Mouse (Mus musculus): ENCODE data around the gene Rab14. TPM values are rescaled to one million over a fixed set of nuclear protein-coding genes. Genes with fewer than 3 reads are reported as not detected.

Gene Rab14
- polyA plus RNA-seq, 1 experiment from 2014 or later = 308 TPM

- WGBS = 75% methylated on average over 4 of the region's 4 CpGs
- Histone ChIP-seq H3K4me1 (ENCODE audit: control insufficient read depth, insufficient read depth, low read length) (0 out of 2 replicates have a peak, but pooled peaks cover 6% of the 10 kb centered on the region), H3K36me3 (ENCODE audit: control insufficient read depth, insufficient read depth, low read length) (no peaks in the 10 kb centered on the region), H3K27me3 (ENCODE audit: control insufficient read depth, insufficient read depth, low read length) (no peaks in the 10 kb centered on the region), H3K27ac (ENCODE audit: low read depth, low read length) (no peak overlapping the region), H3K9ac (ENCODE audit: low read depth, low read length) (no peak overlapping the region), H3K4me2 (replicated peaks; ENCODE audit: low read depth, low read length) (no peak overlapping the region), H3K4me3 (ENCODE audit: low read length) (no peak overlapping the region), H3K9me3 (ENCODE audit: control insufficient read depth, low read length) (no peaks in the 10 kb centered on the region)
- ATAC-seq (ENCODE audit: low FRiP score, low TSS enrichment) = no peak
These were observed 27.2 kb upstream of the Rab14 start for GRCm38 (mm10) chr2:35228145-35228544.

GRCm38 (mm10) chr2:35224285-35224684, 23.4 kb upstream of the Rab14 start:
- no peaks in the 10 kb centered on the region for H3K9me3 ChIP-seq (ENCODE audit: control insufficient read depth, low read length)
- no peak overlapping the region for H3K9ac ChIP-seq (ENCODE audit: low read depth, low read length)
- ATAC-seq (ENCODE audit: low FRiP score, low TSS enrichment) = no peak
- no peaks in the 10 kb centered on the region for H3K36me3 ChIP-seq (ENCODE audit: control insufficient read depth, insufficient read depth, low read length)
- no peaks in the 10 kb centered on the region for H3K4me1 ChIP-seq (ENCODE audit: control insufficient read depth, insufficient read depth, low read length)
- H3K27me3 ChIP-seq (ENCODE audit: control insufficient read depth, insufficient read depth, low read length) = no peaks in the 10 kb centered on the region
- no peak overlapping the region for H3K27ac ChIP-seq (ENCODE audit: low read depth, low read length)
- H3K4me3 ChIP-seq (ENCODE audit: low read length) = no peak overlapping the region
- no peak overlapping the region for H3K4me2 ChIP-seq (replicated peaks; ENCODE audit: low read depth, low read length)
- WGBS = 88% methylated on average over 15 of the region's 15 CpGs

GRCm38 (mm10) chr2:35222822-35223391, 22.0 kb upstream of the Rab14 start:
- H3K9ac ChIP-seq (ENCODE audit: low read depth, low read length) = no peak overlapping the region
- ATAC-seq (ENCODE audit: low FRiP score, low TSS enrichment) = peak; percentile 72
- no peaks in the 10 kb centered on the region for H3K27me3 ChIP-seq (ENCODE audit: control insufficient read depth, insufficient read depth, low read length)
- WGBS = 27% methylated on average over 6 of the region's 6 CpGs
- H3K27ac ChIP-seq (ENCODE audit: low read depth, low read length) = no peak overlapping the region
- no peak overlapping the region for H3K4me3 ChIP-seq (ENCODE audit: low read length)
- H3K4me1 ChIP-seq (ENCODE audit: control insufficient read depth, insufficient read depth, low read length) = no peaks in the 10 kb centered on the region
- no peaks in the 10 kb centered on the region for H3K9me3 ChIP-seq (ENCODE audit: control insufficient read depth, low read length)
- no peaks in the 10 kb centered on the region for H3K36me3 ChIP-seq (ENCODE audit: control insufficient read depth, insufficient read depth, low read length)
- no peak overlapping the region for H3K4me2 ChIP-seq (replicated peaks; ENCODE audit: low read depth, low read length)

GRCm38 (mm10) chr2:35218736-35219135, 17.8 kb upstream of the Rab14 start:
- Histone ChIP-seq H3K36me3 (ENCODE audit: control insufficient read depth, insufficient read depth, low read length) (no peaks in the 10 kb centered on the region), H3K27ac (ENCODE audit: low read depth, low read length) (no peak overlapping the region), H3K4me2 (replicated peaks; ENCODE audit: low read depth, low read length) (no peak overlapping the region), H3K27me3 (ENCODE audit: control insufficient read depth, insufficient read depth, low read length) (no peaks in the 10 kb centered on the region), H3K9me3 (ENCODE audit: control insufficient read depth, low read length) (no peaks in the 10 kb centered on the region), H3K4me3 (ENCODE audit: low read length) (no peak overlapping the region), H3K9ac (ENCODE audit: low read depth, low read length) (no peak overlapping the region), H3K4me1 (ENCODE audit: control insufficient read depth, insufficient read depth, low read length) (peaks cover 2% of the 10 kb centered on the region; the same call in 1 of the 2 replicates)
- WGBS = 89% methylated on average over 3 of the region's 3 CpGs
- ATAC-seq (ENCODE audit: low FRiP score, low TSS enrichment) = no peak

- no peak for ATAC-seq (ENCODE audit: low FRiP score, low TSS enrichment)
- H3K9me3 ChIP-seq (ENCODE audit: control insufficient read depth, low read length) = no peaks in the 10 kb centered on the region
- H3K4me3 ChIP-seq (ENCODE audit: low read length) = no peak overlapping the region
- no peaks in the 10 kb centered on the region for H3K27me3 ChIP-seq (ENCODE audit: control insufficient read depth, insufficient read depth, low read length)
- H3K9ac ChIP-seq (ENCODE audit: low read depth, low read length) = no peak overlapping the region
- no peaks in the 10 kb centered on the region for H3K36me3 ChIP-seq (ENCODE audit: control insufficient read depth, insufficient read depth, low read length)
- 62% methylated on average over 2 of the region's 2 CpGs for WGBS
- no peak overlapping the region for H3K4me2 ChIP-seq (replicated peaks; ENCODE audit: low read depth, low read length)
- H3K27ac ChIP-seq (ENCODE audit: low read depth, low read length) = no peak overlapping the region
- H3K4me1 ChIP-seq (ENCODE audit: control insufficient read depth, insufficient read depth, low read length) = peaks cover 2% of the 10 kb centered on the region; the same call in 1 of the 2 replicates
These were observed 15.8 kb upstream of the Rab14 start for GRCm38 (mm10) chr2:35216701-35217100.

GRCm38 (mm10) chr2:35215363-35215762, 14.4 kb upstream of the Rab14 start:
- Histone ChIP-seq H3K27me3 (ENCODE audit: control insufficient read depth, insufficient read depth, low read length) (no peaks in the 10 kb centered on the region), H3K36me3 (ENCODE audit: control insufficient read depth, insufficient read depth, low read length) (no peaks in the 10 kb centered on the region), H3K9ac (ENCODE audit: low read depth, low read length) (no peak overlapping the region), H3K27ac (ENCODE audit: low read depth, low read length) (peak overlapping the region; percentile 71), H3K4me2 (replicated peaks; ENCODE audit: low read depth, low read length) (no peak overlapping the region), H3K9me3 (ENCODE audit: control insufficient read depth, low read length) (no peaks in the 10 kb centered on the region), H3K4me1 (ENCODE audit: control insufficient read depth, insufficient read depth, low read length) (peaks cover 2% of the 10 kb centered on the region; the same call in 1 of the 2 replicates), H3K4me3 (ENCODE audit: low read length) (no peak overlapping the region)
- WGBS = 64% methylated on average over 14 of the region's 14 CpGs
- 0 out of 2 replicates have a peak, but pooled peaks have one; percentile 24 for ATAC-seq (ENCODE audit: low FRiP score, low TSS enrichment)

- Histone ChIP-seq H3K9me3 (ENCODE audit: control insufficient read depth, low read length) (no peaks in the 10 kb centered on the region), H3K9ac (ENCODE audit: low read depth, low read length) (peak overlapping the region; percentile 47; the same call in 1 of the 2 replicates), H3K4me2 (replicated peaks; ENCODE audit: low read depth, low read length) (peak overlapping the region; percentile 35), H3K4me1 (ENCODE audit: control insufficient read depth, insufficient read depth, low read length) (peaks cover 2% of the 10 kb centered on the region; the same call in 1 of the 2 replicates), H3K4me3 (ENCODE audit: low read length) (no peak overlapping the region), H3K27ac (ENCODE audit: low read depth, low read length) (peak overlapping the region; percentile 71), H3K27me3 (ENCODE audit: control insufficient read depth, insufficient read depth, low read length) (no peaks in the 10 kb centered on the region), H3K36me3 (ENCODE audit: control insufficient read depth, insufficient read depth, low read length) (no peaks in the 10 kb centered on the region)
- 4% methylated on average over 12 of the region's 12 CpGs for WGBS
- peak; percentile 76 for ATAC-seq (ENCODE audit: low FRiP score, low TSS enrichment)
These were observed 14.0 kb upstream of the Rab14 start for GRCm38 (mm10) chr2:35214881-35215358.

- Histone ChIP-seq H3K4me3 (ENCODE audit: low read length) (no peak overlapping the region), H3K36me3 (ENCODE audit: control insufficient read depth, insufficient read depth, low read length) (no peaks in the 10 kb centered on the region), H3K27me3 (ENCODE audit: control insufficient read depth, insufficient read depth, low read length) (no peaks in the 10 kb centered on the region), H3K9ac (ENCODE audit: low read depth, low read length) (no peak overlapping the region), H3K4me2 (replicated peaks; ENCODE audit: low read depth, low read length) (no peak overlapping the region), H3K4me1 (ENCODE audit: control insufficient read depth, insufficient read depth, low read length) (peaks cover 2% of the 10 kb centered on the region; the same call in 1 of the 2 replicates), H3K9me3 (ENCODE audit: control insufficient read depth, low read length) (no peaks in the 10 kb centered on the region), H3K27ac (ENCODE audit: low read depth, low read length) (no peak overlapping the region)
- ATAC-seq (ENCODE audit: low FRiP score, low TSS enrichment) = no peak
- 83% methylated on average over 12 of the region's 12 CpGs for WGBS
These were observed 12.5 kb upstream of the Rab14 start for GRCm38 (mm10) chr2:35213345-35213910.

GRCm38 (mm10) chr2:35211681-35212080, 10.8 kb upstream of the Rab14 start:
- WGBS = 84% methylated on average over 3 of the region's 3 CpGs
- H3K27me3 ChIP-seq (ENCODE audit: control insufficient read depth, insufficient read depth, low read length) = no peaks in the 10 kb centered on the region; the same call in 1 of the 2 replicates
- H3K9ac ChIP-seq (ENCODE audit: low read depth, low read length) = no peak overlapping the region
- H3K36me3 ChIP-seq (ENCODE audit: control insufficient read depth, insufficient read depth, low read length) = no peaks in the 10 kb centered on the region
- no peak overlapping the region for H3K4me3 ChIP-seq (ENCODE audit: low read length)
- H3K4me1 ChIP-seq (ENCODE audit: control insufficient read depth, insufficient read depth, low read length) = peaks cover 2% of the 10 kb centered on the region; the same call in 1 of the 2 replicates
- no peaks in the 10 kb centered on the region for H3K9me3 ChIP-seq (ENCODE audit: control insufficient read depth, low read length)
- no peak overlapping the region for H3K27ac ChIP-seq (ENCODE audit: low read depth, low read length)
- H3K4me2 ChIP-seq (replicated peaks; ENCODE audit: low read depth, low read length) = no peak overlapping the region
- ATAC-seq (ENCODE audit: low FRiP score, low TSS enrichment) = no peak
